Mouse (Mus musculus) forebrain, postnatal 0 days (tissue): ENCODE measurements around the gene Trub1. TPM values are rescaled to one million over a fixed set of nuclear protein-coding genes. Genes with fewer than 3 reads are reported as not detected.
A peak's percentile ranks its signal among the peaks of the same experiment; 100 is the strongest.

Experiments
- ATAC-seq: fragments of 200-750 bp; cut with Nextera tagmentation; 2 replicates; pipeline ENCODE4 v1.8.0; 2017; ENCODE audit warnings: mild to moderate bottlenecking, moderate library complexity
- DNase-seq: peaks from one replicate; pipeline ENCODE4 v3.0.0-alpha.2; 2015
- H3K27ac ChIP-seq: fragments of 300-500 bp; sonication (generic); 2 replicates; pipeline ENCODE4 v1.5.1; 2014; ENCODE audit warnings: low read depth, mild to moderate bottlenecking, antibody characterized with exemption, low read length, moderate library complexity, mixed read lengths
- H3K27me3 ChIP-seq: fragments of 300-500 bp; sonication (generic); 2 replicates; pipeline ENCODE4 v1.6.1; 2014; ENCODE audit warnings: mild to moderate bottlenecking, low read length, mixed read lengths; ENCODE audit not compliant: insufficient read depth
- H3K36me3 ChIP-seq: fragments of 300-500 bp; sonication (generic); 2 replicates; pipeline ENCODE4 v1.6.1; 2014; ENCODE audit warnings: mild to moderate bottlenecking, moderate library complexity; ENCODE audit not compliant: insufficient read depth
- H3K4me1 ChIP-seq: fragments of 300-500 bp; sonication (generic); 2 replicates; pipeline ENCODE4 v1.6.1; 2014; ENCODE audit warnings: antibody characterized with exemption; ENCODE audit not compliant: insufficient read depth
- H3K4me2 ChIP-seq: fragments of 300-500 bp; sonication (generic); 2 replicates; pipeline ENCODE4 v1.6.1; 2014; ENCODE audit warnings: low read depth, mild to moderate bottlenecking, moderate library complexity
- H3K4me3 ChIP-seq: fragments of 300-500 bp; sonication (generic); 2 replicates; pipeline ENCODE4 v1.5.1; 2014; ENCODE audit warnings: low read depth, low read length, mixed read lengths
- H3K9ac ChIP-seq: fragments of 300-500 bp; sonication (generic); 2 replicates; pipeline ENCODE4 v1.6.1; 2014; ENCODE audit warnings: mild to moderate bottlenecking
- H3K9me3 ChIP-seq: fragments of 300-500 bp; sonication (generic); 2 replicates; pipeline ENCODE4 v1.6.1; 2016; ENCODE audit warnings: low read length
- CTCF ChIP-seq: sonication (generic); IDR thresholded peaks from 2 replicates; pipeline ENCODE4 v1.5.1; 2016; ENCODE audit warnings: antibody characterized with exemption, control low read depth, low read depth
- WGBS: fragments of 180-500 bp; shearing (Covaris S2); extraction: QIAGEN DNeasy Blood & Tissue Kit; methylation state at CpG from one replicate; pipeline ENCODE4 v1.1.7; 2014; 5-methylcytosine and 5-hydroxymethylcytosine counted together
- polyA plus RNA-seq: library from polyadenylated mRNA; unstranded; fragments of >200 nt; fragmentation: Nextera tagmentation; extraction: Ambion mirVana; gene quantifications from 2 replicates; pipeline ENCODE4 v1.2.1, GENCODE M21; 2015
- total RNA-seq: library from RNA; depleted of rRNA; stranded (reverse); fragments of >200 nt; gene quantifications from 2 replicates; pipeline ENCODE4 v1.2.3, GENCODE M21; 2014

Trub1 gene
- total and polyA plus RNA-seq, 2 experiments from 2014 or later = 21.5 to 27.7 TPM

- Histone ChIP-seq H3K4me3 (no peak overlapping the region), H3K27ac (no peak overlapping the region), H3K27me3 (no peaks in the 10 kb centered on the region), H3K4me1 (no peaks in the 10 kb centered on the region; the same call in 1 of the 2 replicates), H3K9me3 (no peaks in the 10 kb centered on the region), H3K4me2 (no peak overlapping the region), H3K9ac (no peak overlapping the region), H3K36me3 (no peaks in the 10 kb centered on the region)
- TF ChIP-seq CTCF = no peak
- peak; percentile 33 for DNase-seq
- no peak for ATAC-seq
- 63% methylated on average over 4 of the region's 4 CpGs for WGBS
These were observed 22.6 kb downstream of the Trub1 start for GRCm38 (mm10) chr19:57475298-57475697.

DNA sequence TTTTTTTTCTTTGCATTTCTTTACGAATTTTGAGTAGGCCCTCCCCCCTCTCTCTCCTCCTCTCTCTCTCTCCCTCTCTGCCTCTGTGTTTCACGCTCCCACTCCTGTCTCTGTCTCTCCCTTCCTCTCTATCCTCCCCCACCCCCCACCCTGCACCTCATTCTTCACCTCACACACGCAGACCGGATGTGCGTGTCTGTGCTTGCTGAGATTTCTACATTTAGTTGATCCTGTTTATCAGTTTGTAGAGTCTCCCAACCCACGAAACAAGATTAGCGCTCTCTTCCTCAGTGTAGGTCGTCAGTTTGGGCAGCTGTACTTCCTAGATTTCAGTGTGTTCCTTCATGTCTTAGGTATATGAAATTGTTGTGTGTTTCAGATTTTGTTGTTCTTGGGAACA is 24.6 kb downstream of the Trub1 start:
- H3K9ac ChIP-seq = no peak overlapping the region
- no peak for ATAC-seq
- no peak for DNase-seq
- H3K27me3 ChIP-seq = no peaks in the 10 kb centered on the region
- no peak overlapping the region for H3K4me2 ChIP-seq
- no peaks in the 10 kb centered on the region for H3K9me3 ChIP-seq
- H3K27ac ChIP-seq = no peak overlapping the region
- H3K4me3 ChIP-seq = no peak overlapping the region
- 63% methylated on average over 8 of the region's 8 CpGs for WGBS
- H3K4me1 ChIP-seq = no peaks in the 10 kb centered on the region; the same call in 1 of the 2 replicates
- TF ChIP-seq CTCF = no peak
- H3K36me3 ChIP-seq = no peaks in the 10 kb centered on the region

DNA sequence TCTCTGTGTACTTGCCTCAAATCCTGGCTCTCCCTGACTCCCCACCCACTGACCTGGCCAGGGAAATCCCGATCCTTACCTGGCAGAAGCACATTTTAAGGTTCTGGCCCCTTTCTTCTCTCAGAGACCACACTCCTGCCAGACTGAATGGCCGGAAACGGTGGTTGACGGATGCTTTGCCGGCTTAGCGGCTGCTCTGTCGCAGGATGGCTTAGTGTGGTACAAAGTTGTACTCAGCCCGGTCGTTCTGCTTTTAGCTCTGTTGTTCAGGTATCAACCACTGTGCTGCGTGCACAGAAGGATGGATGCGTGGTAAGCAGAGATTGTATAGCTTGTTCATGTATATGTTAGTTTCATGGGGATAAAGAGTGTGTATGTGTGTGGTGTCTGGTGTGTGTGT is 25.3 kb downstream of the Trub1 start:
- ATAC-seq = no peak
- Histone ChIP-seq H3K4me3 (no peak overlapping the region), H3K9ac (no peak overlapping the region), H3K4me1 (no peaks in the 10 kb centered on the region; the same call in 1 of the 2 replicates), H3K27ac (no peak overlapping the region), H3K4me2 (no peak overlapping the region), H3K27me3 (no peaks in the 10 kb centered on the region), H3K36me3 (no peaks in the 10 kb centered on the region), H3K9me3 (no peaks in the 10 kb centered on the region)
- no peak for DNase-seq
- WGBS = 83% methylated on average over 11 of the region's 11 CpGs
- TF ChIP-seq CTCF = no peak

DNA sequence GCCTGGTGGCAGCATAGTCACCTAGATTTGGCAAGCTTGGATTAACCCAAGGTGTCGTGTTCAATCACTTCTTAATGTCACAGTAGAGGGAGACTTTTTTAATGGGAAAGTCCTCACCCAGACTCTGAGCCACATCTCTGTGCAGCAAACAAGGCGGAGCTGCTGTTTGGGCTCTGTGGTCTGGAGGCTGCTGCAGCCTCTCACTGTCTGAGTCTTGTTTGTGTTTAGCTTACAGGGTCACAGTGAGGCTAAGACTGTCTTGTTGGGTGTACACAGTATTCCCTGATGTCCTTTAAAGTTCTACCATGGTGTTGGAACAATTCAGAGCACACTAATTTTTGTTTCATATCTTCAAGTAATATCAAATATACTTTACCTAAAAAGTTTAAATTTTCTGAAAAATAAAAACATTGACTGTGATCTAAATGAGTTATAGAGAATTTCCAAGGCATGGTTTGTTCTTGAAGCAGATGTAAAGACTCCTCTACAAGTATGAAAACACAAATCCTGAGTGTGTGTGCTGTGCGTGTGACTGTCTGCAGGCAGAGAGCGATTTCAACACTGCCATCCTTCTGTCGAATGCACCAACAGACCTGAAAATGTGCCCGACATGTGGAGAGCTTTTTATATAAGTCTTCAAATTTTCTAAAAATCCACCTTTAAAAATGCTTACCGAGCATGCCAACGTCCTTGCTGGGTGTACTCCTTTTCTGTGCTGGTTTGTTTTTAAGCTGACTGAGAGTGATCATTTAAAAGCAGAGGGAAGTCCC is 27.4 kb downstream of the Trub1 start:
- Histone ChIP-seq H3K36me3 (no peaks in the 10 kb centered on the region), H3K9ac (no peak overlapping the region), H3K4me3 (no peak overlapping the region), H3K9me3 (no peaks in the 10 kb centered on the region), H3K4me2 (no peak overlapping the region), H3K27me3 (no peaks in the 10 kb centered on the region), H3K4me1 (no peaks in the 10 kb centered on the region; the same call in 1 of the 2 replicates), H3K27ac (no peak overlapping the region)
- 63% methylated on average over 8 of the region's 8 CpGs for WGBS
- no peak for TF ChIP-seq CTCF
- ATAC-seq (no peak), DNase-seq (no peak)

- no peak for TF ChIP-seq CTCF
- Histone ChIP-seq H3K9me3 (no peaks in the 10 kb centered on the region), H3K4me3 (no peak overlapping the region), H3K27me3 (no peaks in the 10 kb centered on the region), H3K4me2 (no peak overlapping the region), H3K36me3 (no peaks in the 10 kb centered on the region), H3K27ac (no peak overlapping the region), H3K4me1 (0 out of 2 replicates have a peak, but pooled peaks cover 3% of the 10 kb centered on the region), H3K9ac (no peak overlapping the region)
- 94% methylated on average over 6 of the region's 6 CpGs for WGBS
- ATAC-seq = no peak
- DNase-seq = no peak
These were observed 29.1 kb downstream of the Trub1 start for GRCm38 (mm10) chr19:57481743-57482259.

DNA sequence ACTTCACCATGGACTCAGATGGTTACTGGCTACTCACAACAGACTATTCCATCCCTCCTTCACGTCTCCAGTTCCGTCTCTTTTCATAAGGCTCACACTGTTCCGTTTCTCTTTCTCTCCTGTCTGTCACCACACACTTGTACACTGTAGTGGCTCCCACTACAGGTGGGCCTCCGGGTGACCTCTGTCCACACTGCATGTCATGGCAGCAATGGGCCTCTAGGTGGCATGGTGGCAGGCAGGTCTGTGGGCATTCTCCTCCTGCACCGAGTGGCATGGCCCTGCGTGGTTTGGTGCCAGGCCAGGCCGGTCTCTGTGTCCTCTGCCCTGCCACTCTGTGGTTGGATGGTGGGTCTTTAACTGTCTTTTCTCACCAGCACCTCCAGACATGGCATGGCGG is 30.1 kb downstream of the Trub1 start:
- ATAC-seq (0 out of 2 replicates have a peak, but pooled peaks have one; percentile 42), DNase-seq (no peak)
- Histone ChIP-seq H3K4me3 (no peak overlapping the region), H3K9me3 (no peaks in the 10 kb centered on the region), H3K4me2 (no peak overlapping the region), H3K9ac (no peak overlapping the region), H3K36me3 (no peaks in the 10 kb centered on the region), H3K27ac (no peak overlapping the region), H3K27me3 (no peaks in the 10 kb centered on the region), H3K4me1 (0 out of 2 replicates have a peak, but pooled peaks cover 3% of the 10 kb centered on the region)
- peak; percentile 69 for TF ChIP-seq CTCF
- 77% methylated on average over 8 of the region's 8 CpGs for WGBS

DNA sequence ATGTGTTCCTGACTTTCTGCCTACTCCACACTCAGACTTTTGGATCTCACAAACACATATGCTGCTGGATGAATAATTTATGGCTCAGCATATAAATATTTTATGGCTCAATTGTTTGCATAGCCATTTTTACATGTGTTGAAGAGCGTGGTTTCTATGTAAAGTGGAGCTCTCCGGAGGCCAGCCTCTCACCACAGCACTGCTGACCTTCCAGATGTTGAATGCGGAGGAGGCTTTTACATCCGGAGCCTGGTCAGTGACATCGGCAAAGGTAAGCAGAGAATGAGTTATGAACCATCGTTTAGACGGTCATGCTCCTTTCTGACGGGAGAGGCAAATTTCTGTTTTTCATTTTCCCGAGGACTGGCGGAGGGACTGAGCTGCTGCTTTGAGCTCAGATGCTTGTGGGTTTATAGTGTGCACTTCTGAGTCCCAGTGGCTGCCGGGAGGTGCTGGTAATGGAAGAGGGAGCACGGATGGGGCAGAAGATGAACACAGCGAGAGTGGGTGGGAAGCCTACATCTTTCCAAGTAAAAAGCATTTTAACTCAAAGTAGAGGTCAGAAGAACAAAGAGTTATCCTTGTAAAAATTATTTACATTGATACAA is 34.4 kb downstream of the Trub1 start:
- Histone ChIP-seq H3K27me3 (no peaks in the 10 kb centered on the region), H3K9ac (no peak overlapping the region), H3K36me3 (peaks cover 3% of the 10 kb centered on the region), H3K4me3 (no peak overlapping the region), H3K4me1 (0 out of 2 replicates have a peak, but pooled peaks cover 3% of the 10 kb centered on the region), H3K4me2 (0 out of 2 replicates have a peak overlapping the region, but pooled peaks have one; percentile 2), H3K9me3 (no peaks in the 10 kb centered on the region), H3K27ac (0 out of 2 replicates have a peak overlapping the region, but pooled peaks have one; percentile 9)
- DNase-seq = no peak
- 0 out of 2 replicates have a peak, but pooled peaks have one; percentile 25 for ATAC-seq
- 65% methylated on average over 13 of the region's 13 CpGs for WGBS
- no peak for TF ChIP-seq CTCF
